8 mouse cellular contexts compared by ENCODE assay signal in the genomic region with DNA sequence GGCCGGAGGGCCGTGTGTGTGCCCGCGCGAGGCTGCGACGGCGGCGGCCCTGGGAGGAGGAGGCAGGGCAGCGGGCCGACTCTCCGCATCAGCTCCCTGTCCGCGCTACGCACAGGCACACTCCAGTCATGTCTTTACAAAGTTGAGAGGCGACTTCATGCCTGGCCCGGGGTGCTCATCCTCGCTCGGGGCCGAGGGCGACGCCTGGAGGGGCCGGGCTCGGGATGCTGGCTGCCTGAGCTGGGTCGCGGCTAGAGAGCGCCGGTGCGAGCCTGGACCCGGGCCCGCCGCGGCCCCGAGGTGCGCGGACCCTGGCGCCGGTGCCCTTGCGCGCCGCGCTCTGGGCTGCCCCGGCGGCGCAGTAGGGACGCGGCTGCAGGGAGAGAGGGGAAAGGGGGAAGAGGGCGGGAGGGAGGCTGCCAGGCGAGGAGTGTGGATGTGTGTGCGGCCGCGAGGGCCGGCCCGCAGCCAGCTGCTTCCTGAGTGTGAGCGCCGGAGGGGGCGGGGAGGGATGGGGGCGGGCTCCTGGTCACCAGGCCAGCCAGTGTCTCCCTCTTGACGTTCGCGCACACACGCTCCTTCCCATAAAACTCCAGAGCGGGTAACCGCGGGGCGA. TPM values are rescaled to one million over a fixed set of nuclear protein-coding genes. Genes with fewer than 3 reads are reported as not detected.
DNase-seq lines count a peak whose midpoint lies in the region; ATAC-seq and TF ChIP-seq lines count a peak whose summit lies in the region.

Gene Glis3 (minus strand): TSS at position 302 of the 616 bp plus-strand sequence.

- peak within 1 kb of the TSS; percentile 5 for H3K9ac ChIP-seq in liver, adult 2 months (ENCODE audit: low read depth, low read length)
- H3K9ac ChIP-seq in midbrain, postnatal 0 days (replicated peaks; ENCODE audit: low read length, poor library complexity, severe bottlenecking): peak within 1 kb of the TSS; percentile 37; the same call in 1 of the 2 replicates

- peak; percentile 7 for DNase-seq in left cerebral cortex, adult 11 months (ENCODE audit: low spot score)
- DNase-seq in left cerebral cortex, adult 9 months (ENCODE audit: low spot score in 2 of 2): no peak
- DNase-seq in embryo, embryonic 9.5 days (ENCODE audit: extremely low spot score): peak; percentile 80
- DNase-seq in heart, adult 9 months (ENCODE audit: low spot score in 2 of 2): peak; percentile 59 to 68
- peak; percentile 71 to 72 for DNase-seq in kidney, adult 8-10 months
- no peak for DNase-seq in liver, adult 2 months (ENCODE audit: extremely low read depth, low read depth, low spot score)
- peak; percentile 74 for DNase-seq in midbrain, postnatal 0 days (ENCODE audit: low spot score)
- DNase-seq in thymus, postnatal 36 days: peak; percentile 21 to 24

- H3K4me2 ChIP-seq in midbrain, postnatal 0 days (ENCODE audit: low read depth, low read length, poor library complexity, severe bottlenecking): peak within 1 kb of the TSS; percentile 98

- no peak within 1 kb of the TSS for H3K27ac ChIP-seq in liver, adult 2 months (replicated peaks; ENCODE audit: insufficient read depth, low read depth, low read length)
- no peak within 1 kb of the TSS for H3K27ac ChIP-seq in midbrain, postnatal 0 days (ENCODE audit: low read depth, low read length)

- H3K79me2 ChIP-seq in liver, adult 2 months (ENCODE audit: control insufficient read depth, insufficient read depth, low read length): no peaks in the 10 kb centered on the region

- 1% methylated on average over 65 of the region's 66 CpGs for WGBS in liver, adult 2 months
- WGBS in midbrain, postnatal 0 days: under 1% methylated on average over 57 of the region's 66 CpGs

- no peak for TF ChIP-seq POLR2A in liver, adult 2 months (IDR thresholded peaks at IDR 0.05; ENCODE audit: extremely low read depth, insufficient read depth, low read length)

- peak within 1 kb of the TSS; percentile 58 for H3K4me3 ChIP-seq in liver, adult 2 months (ENCODE audit: insufficient read depth, low read depth, low read length)
- H3K4me3 ChIP-seq in midbrain, postnatal 0 days (ENCODE audit: low read depth, low read length): peak within 1 kb of the TSS; percentile 57

- no peaks in the 10 kb centered on the region for H3K9me3 ChIP-seq in midbrain, postnatal 0 days (ENCODE audit: low read length)

- peaks cover 12% of the 10 kb centered on the region for H3K27me3 ChIP-seq in liver, adult 2 months (ENCODE audit: control insufficient read depth, insufficient read depth, low read length)
- peaks cover 10% of the 10 kb centered on the region for H3K27me3 ChIP-seq in midbrain, postnatal 0 days (ENCODE audit: insufficient read depth, low read length)

- H3K36me3 ChIP-seq in liver, adult 2 months (ENCODE audit: control insufficient read depth, insufficient read depth, low read length): no peaks in the 10 kb centered on the region
- no peaks in the 10 kb centered on the region for H3K36me3 ChIP-seq in midbrain, postnatal 0 days (ENCODE audit: insufficient read depth, low read length)

- ATAC-seq in midbrain, postnatal 0 days (ENCODE audit: low FRiP score): peak; percentile 84

- no peak for TF ChIP-seq CTCF in liver, adult 2 months (IDR thresholded peaks at IDR 0.05; ENCODE audit: low read depth, low read length)
- TF ChIP-seq CTCF in midbrain, postnatal 0 days (IDR thresholded peaks at IDR 0.05): peak; percentile 17; the same call in 1 of the 2 replicates

- H3K4me1 ChIP-seq in liver, adult 2 months (ENCODE audit: control insufficient read depth, insufficient read depth, low read length): peaks cover 8% of the 10 kb centered on the region
- H3K4me1 ChIP-seq in midbrain, postnatal 0 days (ENCODE audit: insufficient read depth, low read length): no peaks in the 10 kb centered on the region

RNA-seq across cellular contexts. Expression of gene Glis3, which starts in this region (rescaled TPM):
- 0.37 and 0.60 TPM in 2 replicates for total RNA-seq in liver, adult 2 months (2014; rRNA removed)
- polyA plus RNA-seq in liver, adult 2 months (2012; rRNA removed): 0.22 and 0.43 TPM in 2 replicates
- 16.5 and 27.1 TPM in 2 replicates for total RNA-seq in midbrain, postnatal 0 days (2014; rRNA removed)
- 0.75 and 1.2 TPM in 2 replicates for polyA plus RNA-seq in midbrain, postnatal 0 days (2015; fragmentation: Nextera tagmentation; extraction: Ambion mirVana)

Comparison
In these comparisons a context has a peak if more than half of its experiments do, and no peak if none do; other contexts are left out.
1. RNA of gene Glis3 (total RNA-seq): 16.5 to 27.1 TPM in midbrain, postnatal 0 days; 0.37 to 0.60 TPM in liver, adult 2 months; every median in the first group is over 10 times any median in the second.
2. DNase-seq: peak in left cerebral cortex, adult 11 months (single experiment), embryo, embryonic 9.5 days (single experiment), heart, adult 9 months (2 of 2), kidney, adult 8-10 months (2 of 2), midbrain, postnatal 0 days (single experiment) and thymus, postnatal 36 days (2 of 2); none in left cerebral cortex, adult 9 months (0 of 2) and liver, adult 2 months (single experiment).